Mouse (Mus musculus) cerebellum, adult 8-10 months (tissue): ENCODE data around the gene Srp9.
"Not testable (repeated sequence)": the region's sequence is repeated elsewhere in the genome, so short reads cannot be mapped to it uniquely, and the experiment has no call there.

Source experiments
- DNase-seq: peaks from one replicate; pipeline ENCODE4 v3.0.0; 2022

The Srp9 gene

GRCm38 (mm10) chr1:182148864-182149514, 24.5 kb downstream of the Srp9 start:
- no peak for DNase-seq

- DNase-seq = no peak
These were observed 25.4 kb downstream of the Srp9 start for GRCm38 (mm10) chr1:182149966-182150365.

DNA sequence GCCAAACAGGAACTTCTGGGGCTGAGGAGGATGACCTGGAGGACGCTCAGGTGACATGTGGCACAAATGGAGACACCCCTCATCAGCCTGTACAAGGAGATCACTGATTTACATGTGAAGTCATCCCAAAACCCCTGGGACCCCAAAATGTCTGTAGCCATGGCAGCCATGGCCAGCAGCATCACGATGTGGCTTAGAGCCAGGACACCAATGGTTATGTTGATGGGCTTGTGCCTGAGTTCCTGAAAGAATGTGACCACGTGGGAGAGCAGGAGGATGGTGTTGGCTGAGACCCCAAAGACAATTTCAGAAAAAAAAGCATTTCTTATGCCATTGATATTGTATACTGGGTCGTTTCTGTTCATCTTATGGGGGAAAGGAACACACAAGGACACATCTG, 33.2 kb downstream of the Srp9 start:
- DNase-seq = no peak

DNA sequence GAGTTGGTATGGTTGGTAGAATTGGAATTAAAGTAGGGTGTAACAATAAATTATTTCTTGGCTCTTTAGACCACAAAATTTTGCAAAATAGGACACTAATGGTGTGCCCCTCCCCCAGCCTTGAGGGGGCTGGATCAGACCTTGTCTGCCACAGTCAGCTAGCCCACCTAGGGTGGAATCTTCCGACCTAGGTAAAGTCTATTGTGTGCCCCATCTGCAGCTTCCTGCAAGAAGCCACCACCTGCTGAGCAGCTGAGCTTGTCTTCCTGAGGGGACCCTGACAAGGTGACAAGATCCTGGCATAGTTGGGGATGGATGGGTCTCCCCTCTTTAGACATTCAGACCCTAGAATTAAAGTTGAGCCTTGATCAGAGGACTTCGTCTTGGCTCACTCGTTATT, 35.0 kb downstream of the Srp9 start:
- DNase-seq = no peak

DNA sequence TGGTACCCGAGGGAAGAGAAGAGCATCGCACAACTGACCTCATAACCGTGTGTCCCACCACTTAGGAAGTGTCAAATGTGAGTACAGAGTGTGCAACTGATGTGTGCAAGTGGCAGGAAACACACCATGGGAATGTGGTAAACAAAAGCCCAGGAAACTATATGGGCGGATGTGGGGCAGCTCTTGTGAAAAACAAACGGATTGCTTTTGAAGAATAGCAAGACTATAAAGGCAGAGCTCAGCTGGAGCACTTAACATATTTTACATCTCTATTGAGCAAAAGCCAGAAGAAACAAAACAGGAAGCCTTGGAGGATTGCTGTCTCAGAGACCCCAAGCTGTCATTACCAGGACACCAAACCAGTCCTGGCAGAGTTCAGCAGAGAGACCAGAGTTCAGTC, 38.4 kb downstream of the Srp9 start:
- no peak for DNase-seq

DNA sequence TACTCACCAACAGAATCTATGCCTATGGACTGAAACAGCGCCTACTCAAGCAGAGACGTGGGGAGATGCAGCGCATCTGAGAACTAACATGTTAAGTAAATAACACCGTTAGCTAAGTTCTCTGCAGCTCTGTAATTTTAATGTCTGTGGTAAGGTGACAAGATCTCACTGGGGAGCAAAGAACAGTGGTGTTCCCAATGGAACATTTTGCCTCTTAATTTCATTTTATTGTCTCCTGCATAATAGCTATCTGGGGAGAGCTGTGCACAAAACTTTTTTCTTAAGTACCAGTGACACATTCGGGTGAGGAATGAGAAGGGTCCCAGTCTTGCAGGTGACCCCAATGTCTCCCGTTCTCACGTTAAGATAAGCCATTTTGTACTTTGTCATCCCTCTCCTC, 39.8 kb downstream of the Srp9 start, which contains the start of gene Vmn1r1:
Gene Vmn1r1, minus strand, starts transcription at position 101 of the 400 bp plus-strand sequence.
- DNase-seq = no peak

DNA sequence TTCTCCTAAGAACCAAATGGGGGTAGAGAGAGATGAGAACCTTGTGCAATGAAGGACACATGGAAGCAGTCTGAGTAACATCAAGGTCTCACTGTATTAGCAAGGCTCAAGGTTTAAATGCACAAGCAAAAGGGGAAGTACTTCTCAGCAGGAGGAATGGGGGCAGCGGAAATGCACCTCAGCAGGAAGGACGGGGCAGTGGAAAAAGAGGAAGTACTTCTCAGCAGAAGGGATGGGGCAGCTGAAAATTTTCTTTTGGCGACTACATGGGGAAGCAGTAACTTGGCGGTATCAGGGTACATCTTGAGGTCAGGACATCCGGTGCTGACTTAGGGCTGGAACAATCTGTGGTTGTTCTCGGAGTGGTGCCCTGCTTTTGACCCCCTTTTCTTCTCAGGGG, 45.7 kb downstream of the Srp9 start:
- DNase-seq = not testable (repeated sequence)

DNA sequence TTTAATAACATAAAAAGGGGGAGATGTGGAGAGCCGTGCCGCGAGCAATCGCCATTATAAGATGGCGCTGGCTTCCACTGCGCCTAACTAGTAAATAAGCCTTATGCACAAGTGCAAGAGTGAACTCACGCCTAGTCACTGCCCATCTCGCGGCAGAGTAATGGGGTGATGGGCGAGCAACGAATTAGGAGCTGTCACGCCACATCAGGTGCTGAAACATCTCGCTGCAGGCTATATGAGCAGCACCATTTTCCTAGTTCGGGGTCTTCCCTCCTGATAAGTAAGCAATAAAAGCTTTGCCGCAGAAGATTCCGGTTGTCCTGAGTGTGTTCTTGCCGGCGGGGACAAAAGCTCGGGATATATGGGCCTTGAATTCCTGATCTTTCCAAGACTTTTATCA, 52.4 kb downstream of the Srp9 start:
- not testable (repeated sequence) for DNase-seq

- no peak for DNase-seq
These were observed 57.1 kb downstream of the Srp9 start for GRCm38 (mm10) chr1:182181456-182182305.
